Mouse (Mus musculus) adrenal gland, adult (tissue): ENCODE results near the gene Sox14.
A peak's percentile ranks its signal among the peaks of the same experiment; 100 is the strongest.

Experiments used
- DNase-seq, 2 experiments: peaks; one replicate each; pipeline ENCODE4 v3.0.0; 2022 to 2023; ENCODE audit warnings: low spot score in 1 of 2; ENCODE audit not compliant: inconsistent age in 2 of 2

The Sox14 gene

DNA sequence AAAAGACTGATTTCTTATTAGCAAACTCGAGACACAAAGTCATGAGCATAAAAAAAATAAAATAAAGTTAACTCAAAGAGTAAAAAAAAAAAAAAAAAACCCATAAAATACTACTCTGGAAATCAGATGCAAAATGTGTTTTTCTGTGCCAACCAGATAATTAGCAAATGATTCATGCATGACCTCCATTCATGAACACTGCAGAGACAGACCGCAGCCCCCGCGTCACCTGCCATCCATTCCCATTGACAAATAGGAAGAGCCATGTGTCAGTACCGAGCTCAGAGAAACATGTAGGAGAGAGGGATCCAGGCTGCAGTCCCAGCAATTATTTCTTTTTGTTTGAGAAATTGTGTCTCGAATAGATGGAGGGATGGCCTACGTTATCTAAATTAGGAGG is 25.6 kb downstream of the Sox14 start:
- no peak for DNase-seq

DNA sequence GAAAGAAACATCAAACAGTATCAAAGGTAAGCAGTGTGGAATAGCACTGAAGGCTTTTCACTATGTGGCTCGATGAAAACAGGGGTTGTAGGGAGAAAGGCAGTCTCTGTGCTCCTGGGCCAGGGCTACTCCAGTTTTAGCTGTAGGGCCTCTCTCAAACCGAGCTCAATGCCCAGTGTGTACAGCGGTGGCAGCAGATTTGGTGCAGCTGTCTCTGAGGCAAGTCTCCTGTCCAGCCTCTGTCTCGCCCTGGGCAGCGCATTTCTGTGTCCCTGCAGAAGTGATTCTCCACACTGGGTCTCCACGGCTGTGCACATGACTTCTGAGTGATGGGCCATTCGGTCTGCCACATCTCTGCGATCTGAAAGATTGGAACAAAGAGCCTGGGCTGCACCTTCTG is 27.6 kb downstream of the Sox14 start:
- no peak for DNase-seq

GRCm38 (mm10) chr9:99846820-99847219 is 29.1 kb downstream of the Sox14 start:
- peak; percentile 44 to 86 for DNase-seq

DNA sequence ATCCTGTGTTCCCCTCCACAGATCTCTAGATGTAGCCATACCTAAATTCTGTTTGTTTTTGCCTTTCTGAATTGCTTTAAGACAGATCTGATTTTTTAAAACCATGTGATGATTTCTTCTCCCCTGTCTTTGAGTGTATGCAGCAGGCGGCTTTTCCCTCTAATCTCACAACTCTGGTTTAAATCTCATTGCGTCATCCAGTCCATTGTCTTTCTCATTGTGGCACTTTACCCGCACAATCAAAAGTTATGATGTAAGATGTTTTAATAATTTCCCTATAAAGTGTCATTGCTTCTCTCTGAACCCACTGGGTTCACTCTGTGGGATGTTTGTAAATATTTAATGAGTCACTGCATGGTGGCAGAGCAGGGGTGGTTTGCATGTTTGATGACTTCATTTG is 36.6 kb downstream of the Sox14 start:
- DNase-seq, result no peak

DNA sequence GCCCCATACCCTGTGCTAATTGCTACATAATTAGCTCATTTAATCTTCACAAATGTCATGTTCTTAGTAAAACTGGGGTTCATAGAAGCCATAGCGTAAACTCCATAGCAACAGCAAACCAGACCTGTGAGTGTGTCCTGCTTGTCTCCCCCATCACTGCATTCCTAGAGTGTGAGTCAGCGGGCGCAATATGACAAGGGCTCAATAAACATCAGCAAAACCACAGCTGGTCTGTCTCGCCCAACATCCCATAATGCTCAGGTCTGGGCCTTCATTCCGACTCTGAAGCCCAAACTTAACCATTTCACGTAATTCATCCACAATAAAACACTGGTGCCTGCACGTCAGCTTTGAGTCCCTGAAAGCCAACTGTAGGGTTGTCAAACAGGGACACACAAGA is 37.1 kb downstream of the Sox14 start:
- no peak for DNase-seq

GRCm38 (mm10) chr9:99836707-99837106 is 39.3 kb downstream of the Sox14 start:
- no peak for DNase-seq

GRCm38 (mm10) chr9:99835624-99836430 is 40.1 kb downstream of the Sox14 start:
- no peak for DNase-seq
